Mouse (Mus musculus): ENCODE data around the gene Tnks1bp1. TPM values are rescaled to one million over a fixed set of nuclear protein-coding genes. Genes with fewer than 3 reads are reported as not detected.

Tnks1bp1 gene
- total and polyA plus RNA-seq, 2 experiments from 2014 or later: 15.4 to 40.5 TPM

- Histone ChIP-seq H3K36me3 (replicated peaks; ENCODE audit: control insufficient read depth, insufficient read depth, low read length) (peaks cover 58% of the 10 kb centered on the region), H3K27ac (ENCODE audit: low read depth) (0 out of 2 replicates have a peak overlapping the region, but pooled peaks have one; percentile 31), H3K4me3 (ENCODE audit: low read depth, low read length) (peak overlapping the region; percentile 42), H3K9ac (replicated peaks; ENCODE audit: low read depth, low read length) (peak overlapping the region; percentile 52), H3K4me1 (ENCODE audit: control insufficient read depth, insufficient read depth) (peaks cover 5% of the 10 kb centered on the region), H3K27me3 (ENCODE audit: control insufficient read depth, insufficient read depth, low read length) (no peaks in the 10 kb centered on the region), H3K4me2 (ENCODE audit: low read depth, low read length) (peak overlapping the region; percentile 63), H3K9me3 (replicated peaks; ENCODE audit: control insufficient read depth, low read length) (no peaks in the 10 kb centered on the region)
- ATAC-seq (ENCODE audit: insufficient read depth, low read depth) (peak; percentile 72), DNase-seq (ENCODE audit: low spot score) (peak; percentile 66)
- TF ChIP-seq CTCF (IDR thresholded peaks at IDR 0.05; ENCODE audit: low read depth) (no peak), EP300 (IDR thresholded peaks at IDR 0.05; ENCODE audit: low read depth) (no peak)
- 5% methylated on average over 11 of the region's 11 CpGs for WGBS
Observed at GRCm38 (mm10) chr2:85060591-85061060, 12.8 kb downstream of the Tnks1bp1 start.

- no peak for TF ChIP-seq EP300 (IDR thresholded peaks at IDR 0.05; ENCODE audit: low read depth)
- no peak for TF ChIP-seq CTCF (IDR thresholded peaks at IDR 0.05; ENCODE audit: low read depth)
- Histone ChIP-seq H3K9me3 (replicated peaks; ENCODE audit: control insufficient read depth, low read length) (no peaks in the 10 kb centered on the region), H3K9ac (replicated peaks; ENCODE audit: low read depth, low read length) (peak overlapping the region; percentile 52), H3K4me2 (ENCODE audit: low read depth, low read length) (peak overlapping the region; percentile 63), H3K36me3 (replicated peaks; ENCODE audit: control insufficient read depth, insufficient read depth, low read length) (peaks cover 58% of the 10 kb centered on the region), H3K4me1 (ENCODE audit: control insufficient read depth, insufficient read depth) (peaks cover 5% of the 10 kb centered on the region), H3K27ac (ENCODE audit: low read depth) (0 out of 2 replicates have a peak overlapping the region, but pooled peaks have one; percentile 31), H3K4me3 (ENCODE audit: low read depth, low read length) (peak overlapping the region; percentile 42), H3K27me3 (ENCODE audit: control insufficient read depth, insufficient read depth, low read length) (no peaks in the 10 kb centered on the region)
- DNase-seq (ENCODE audit: low spot score) (no peak), ATAC-seq (ENCODE audit: insufficient read depth, low read depth) (no peak)
- 14% methylated on average over 10 of the region's 10 CpGs for WGBS
Observed at GRCm38 (mm10) chr2:85061107-85061541, 13.3 kb downstream of the Tnks1bp1 start.

GRCm38 (mm10) chr2:85065141-85065875 is 17.5 kb downstream of the Tnks1bp1 start:
- H3K36me3 ChIP-seq (replicated peaks; ENCODE audit: control insufficient read depth, insufficient read depth, low read length): peaks cover 35% of the 10 kb centered on the region
- no peak for DNase-seq (ENCODE audit: low spot score)
- H3K27me3 ChIP-seq (ENCODE audit: control insufficient read depth, insufficient read depth, low read length): no peaks in the 10 kb centered on the region
- H3K4me2 ChIP-seq (ENCODE audit: low read depth, low read length): no peak overlapping the region
- TF ChIP-seq CTCF (IDR thresholded peaks at IDR 0.05; ENCODE audit: low read depth) (no peak), EP300 (IDR thresholded peaks at IDR 0.05; ENCODE audit: low read depth) (no peak)
- no peak overlapping the region for H3K4me3 ChIP-seq (ENCODE audit: low read depth, low read length)
- H3K9ac ChIP-seq (replicated peaks; ENCODE audit: low read depth, low read length): no peak overlapping the region
- no peak overlapping the region for H3K27ac ChIP-seq (ENCODE audit: low read depth)
- H3K9me3 ChIP-seq (replicated peaks; ENCODE audit: control insufficient read depth, low read length): no peaks in the 10 kb centered on the region
- no peak for ATAC-seq (ENCODE audit: insufficient read depth, low read depth)
- H3K4me1 ChIP-seq (ENCODE audit: control insufficient read depth, insufficient read depth): peaks cover 5% of the 10 kb centered on the region
- 70% methylated on average over 12 of the region's 12 CpGs for whole genome bisulfite sequencing

- Histone ChIP-seq H3K9ac (replicated peaks; ENCODE audit: low read depth, low read length) (no peak overlapping the region), H3K36me3 (replicated peaks; ENCODE audit: control insufficient read depth, insufficient read depth, low read length) (peaks cover 45% of the 10 kb centered on the region)
- 91% methylated on average over 5 of the region's 5 CpGs for WGBS
Observed at GRCm38 (mm10) chr2:85066937-85067336, 19.1 kb downstream of the Tnks1bp1 start.

GRCm38 (mm10) chr2:85067903-85068625 is 20.2 kb downstream of the Tnks1bp1 start:
- H3K9me3 ChIP-seq (replicated peaks; ENCODE audit: control insufficient read depth, low read length): no peaks in the 10 kb centered on the region
- TF ChIP-seq CTCF (IDR thresholded peaks at IDR 0.05; ENCODE audit: low read depth): no peak
- no peak for TF ChIP-seq EP300 (IDR thresholded peaks at IDR 0.05; ENCODE audit: low read depth)
- no peak overlapping the region for H3K4me3 ChIP-seq (ENCODE audit: low read depth, low read length)
- H3K27ac ChIP-seq (ENCODE audit: low read depth): no peak overlapping the region
- no peak for ATAC-seq (ENCODE audit: insufficient read depth, low read depth)
- H3K36me3 ChIP-seq (replicated peaks; ENCODE audit: control insufficient read depth, insufficient read depth, low read length): peaks cover 39% of the 10 kb centered on the region
- no peak overlapping the region for H3K9ac ChIP-seq (replicated peaks; ENCODE audit: low read depth, low read length)
- H3K27me3 ChIP-seq (ENCODE audit: control insufficient read depth, insufficient read depth, low read length): no peaks in the 10 kb centered on the region
- H3K4me2 ChIP-seq (ENCODE audit: low read depth, low read length): no peak overlapping the region
- DNase-seq (ENCODE audit: low spot score): no peak
- WGBS: 58% methylated on average over 10 of the region's 10 CpGs
- no peaks in the 10 kb centered on the region for H3K4me1 ChIP-seq (ENCODE audit: control insufficient read depth, insufficient read depth)

More at GRCm38 (mm10) chr2:85066937-85067336, 19.1 kb downstream of the Tnks1bp1 start:
- no peak for ATAC-seq (ENCODE audit: insufficient read depth, low read depth)
- no peak overlapping the region for H3K4me3 ChIP-seq (ENCODE audit: low read depth, low read length)
- TF ChIP-seq EP300 (IDR thresholded peaks at IDR 0.05; ENCODE audit: low read depth): no peak
- no peak overlapping the region for H3K27ac ChIP-seq (ENCODE audit: low read depth)
- H3K4me2 ChIP-seq (ENCODE audit: low read depth, low read length): no peak overlapping the region
- no peak for DNase-seq (ENCODE audit: low spot score)
- no peaks in the 10 kb centered on the region for H3K27me3 ChIP-seq (ENCODE audit: control insufficient read depth, insufficient read depth, low read length)
- no peaks in the 10 kb centered on the region for H3K4me1 ChIP-seq (ENCODE audit: control insufficient read depth, insufficient read depth)
- H3K9me3 ChIP-seq (replicated peaks; ENCODE audit: control insufficient read depth, low read length): no peaks in the 10 kb centered on the region
